Mouse (Mus musculus): Measurements from ENCODE around the gene Cpa5. TPM values are rescaled to one million over a fixed set of nuclear protein-coding genes. Genes with fewer than 3 reads are reported as not detected.

Cpa5 gene
- polyA plus RNA-seq, 1 experiment from 2014 or later = 0.55 TPM

GRCm38 (mm10) chr6:30673764-30674561, 63.2 kb downstream of the Cpa5 start:
- Histone ChIP-seq H3K4me3 (ENCODE audit: low read depth, low read length) (no peak overlapping the region), H3K36me3 (ENCODE audit: control insufficient read depth, insufficient read depth, low read length) (no peaks in the 10 kb centered on the region), H3K27ac (replicated peaks; ENCODE audit: low read depth, low read length) (peak overlapping the region; percentile 99), H3K4me2 (ENCODE audit: low read depth, severe bottlenecking) (peak overlapping the region; percentile 24; the same call in 1 of the 2 replicates), H3K9ac (ENCODE audit: low read length) (peak overlapping the region; percentile 55), H3K4me1 (ENCODE audit: control insufficient read depth, insufficient read depth, low read length) (peaks cover 51% of the 10 kb centered on the region), H3K27me3 (ENCODE audit: control insufficient read depth, insufficient read depth, low read length) (no peaks in the 10 kb centered on the region), H3K9me3 (ENCODE audit: control insufficient read depth, low read length) (no peaks in the 10 kb centered on the region)
- ATAC-seq (ENCODE audit: insufficient number of reproducible peaks, low FRiP score, low TSS enrichment, low read depth) (no peak), DNase-seq (ENCODE audit: low spot score) (peak; percentile 54)
- WGBS = 17% methylated on average over 14 of the region's 14 CpGs

- DNase-seq (ENCODE audit: low spot score) = no peak
- H3K4me1 ChIP-seq (ENCODE audit: control insufficient read depth, insufficient read depth, low read length) = peaks cover 47% of the 10 kb centered on the region
- H3K36me3 ChIP-seq (ENCODE audit: control insufficient read depth, insufficient read depth, low read length) = no peaks in the 10 kb centered on the region
- H3K4me3 ChIP-seq (ENCODE audit: low read depth, low read length) = no peak overlapping the region
- no peaks in the 10 kb centered on the region for H3K27me3 ChIP-seq (ENCODE audit: control insufficient read depth, insufficient read depth, low read length)
- peak overlapping the region; percentile 99 for H3K27ac ChIP-seq (replicated peaks; ENCODE audit: low read depth, low read length)
- peak overlapping the region; percentile 71 for H3K9ac ChIP-seq (ENCODE audit: low read length)
- H3K4me2 ChIP-seq (ENCODE audit: low read depth, severe bottlenecking) = peak overlapping the region; percentile 34; the same call in 1 of the 2 replicates
- no peaks in the 10 kb centered on the region for H3K9me3 ChIP-seq (ENCODE audit: control insufficient read depth, low read length)
- peak; percentile 24; the same call in 1 of the 2 replicates for ATAC-seq (ENCODE audit: insufficient number of reproducible peaks, low FRiP score, low TSS enrichment, low read depth)
- WGBS = 48% methylated on average over 9 of the region's 9 CpGs
Measured at GRCm38 (mm10) chr6:30674714-30675280, 64.0 kb downstream of the Cpa5 start.

- DNase-seq (ENCODE audit: low spot score) = peak; percentile 62
- Histone ChIP-seq H3K4me2 (ENCODE audit: low read depth, severe bottlenecking) (peak overlapping the region; percentile 34; the same call in 1 of the 2 replicates), H3K27me3 (ENCODE audit: control insufficient read depth, insufficient read depth, low read length) (no peaks in the 10 kb centered on the region), H3K36me3 (ENCODE audit: control insufficient read depth, insufficient read depth, low read length) (no peaks in the 10 kb centered on the region), H3K9me3 (ENCODE audit: control insufficient read depth, low read length) (no peaks in the 10 kb centered on the region), H3K27ac (replicated peaks; ENCODE audit: low read depth, low read length) (peak overlapping the region; percentile 99), H3K4me1 (ENCODE audit: control insufficient read depth, insufficient read depth, low read length) (peaks cover 46% of the 10 kb centered on the region), H3K9ac (ENCODE audit: low read length) (peak overlapping the region; percentile 71), H3K4me3 (ENCODE audit: low read depth, low read length) (no peak overlapping the region)
- ATAC-seq (ENCODE audit: insufficient number of reproducible peaks, low FRiP score, low TSS enrichment, low read depth) = peak; percentile 37; the same call in 1 of the 2 replicates
- WGBS = 18% methylated on average over 11 of the region's 11 CpGs
Measured at GRCm38 (mm10) chr6:30675281-30675771, 64.5 kb downstream of the Cpa5 start.

GRCm38 (mm10) chr6:30676506-30676905, 65.7 kb downstream of the Cpa5 start:
- DNase-seq (ENCODE audit: low spot score) = no peak
- H3K27ac ChIP-seq (replicated peaks; ENCODE audit: low read depth, low read length) = 0 out of 2 replicates have a peak overlapping the region, but pooled peaks have one; percentile 99
- H3K4me2 ChIP-seq (ENCODE audit: low read depth, severe bottlenecking) = no peak overlapping the region
- WGBS = 82% methylated on average over 6 of the region's 6 CpGs
- no peak for ATAC-seq (ENCODE audit: insufficient number of reproducible peaks, low FRiP score, low TSS enrichment, low read depth)
- H3K9ac ChIP-seq (ENCODE audit: low read length) = no peak overlapping the region
- no peak overlapping the region for H3K4me3 ChIP-seq (ENCODE audit: low read depth, low read length)
- H3K4me1 ChIP-seq (ENCODE audit: control insufficient read depth, insufficient read depth, low read length) = peaks cover 53% of the 10 kb centered on the region
- no peaks in the 10 kb centered on the region for H3K27me3 ChIP-seq (ENCODE audit: control insufficient read depth, insufficient read depth, low read length)
- H3K36me3 ChIP-seq (ENCODE audit: control insufficient read depth, insufficient read depth, low read length) = no peaks in the 10 kb centered on the region
- H3K9me3 ChIP-seq (ENCODE audit: control insufficient read depth, low read length) = no peaks in the 10 kb centered on the region

GRCm38 (mm10) chr6:30677591-30677990, 66.8 kb downstream of the Cpa5 start:
- Histone ChIP-seq H3K9me3 (ENCODE audit: control insufficient read depth, low read length) (no peaks in the 10 kb centered on the region), H3K4me1 (ENCODE audit: control insufficient read depth, insufficient read depth, low read length) (peaks cover 59% of the 10 kb centered on the region), H3K36me3 (ENCODE audit: control insufficient read depth, insufficient read depth, low read length) (no peaks in the 10 kb centered on the region), H3K4me2 (ENCODE audit: low read depth, severe bottlenecking) (no peak overlapping the region), H3K27ac (replicated peaks; ENCODE audit: low read depth, low read length) (peak overlapping the region; percentile 38; the same call in 1 of the 2 replicates), H3K4me3 (ENCODE audit: low read depth, low read length) (no peak overlapping the region), H3K9ac (ENCODE audit: low read length) (no peak overlapping the region), H3K27me3 (ENCODE audit: control insufficient read depth, insufficient read depth, low read length) (no peaks in the 10 kb centered on the region)
- DNase-seq (ENCODE audit: low spot score) (no peak), ATAC-seq (ENCODE audit: insufficient number of reproducible peaks, low FRiP score, low TSS enrichment, low read depth) (no peak)
- WGBS = 77% methylated on average over 9 of the region's 9 CpGs

- DNase-seq (ENCODE audit: low spot score) (no peak), ATAC-seq (ENCODE audit: insufficient number of reproducible peaks, low FRiP score, low TSS enrichment, low read depth) (no peak)
- Histone ChIP-seq H3K27me3 (ENCODE audit: control insufficient read depth, insufficient read depth, low read length) (no peaks in the 10 kb centered on the region), H3K4me1 (ENCODE audit: control insufficient read depth, insufficient read depth, low read length) (peaks cover 59% of the 10 kb centered on the region), H3K9me3 (ENCODE audit: control insufficient read depth, low read length) (no peaks in the 10 kb centered on the region), H3K27ac (replicated peaks; ENCODE audit: low read depth, low read length) (0 out of 2 replicates have a peak overlapping the region, but pooled peaks have one; percentile 22), H3K36me3 (ENCODE audit: control insufficient read depth, insufficient read depth, low read length) (no peaks in the 10 kb centered on the region), H3K9ac (ENCODE audit: low read length) (no peak overlapping the region), H3K4me3 (ENCODE audit: low read depth, low read length) (no peak overlapping the region), H3K4me2 (ENCODE audit: low read depth, severe bottlenecking) (no peak overlapping the region)
- WGBS = 85% methylated on average over 6 of the region's 6 CpGs
Measured at GRCm38 (mm10) chr6:30678482-30678881, 67.7 kb downstream of the Cpa5 start.

GRCm38 (mm10) chr6:30679567-30679966, 68.8 kb downstream of the Cpa5 start:
- Histone ChIP-seq H3K9ac (ENCODE audit: low read length) (no peak overlapping the region; the same call in 1 of the 2 replicates), H3K9me3 (ENCODE audit: control insufficient read depth, low read length) (no peaks in the 10 kb centered on the region), H3K27me3 (ENCODE audit: control insufficient read depth, insufficient read depth, low read length) (no peaks in the 10 kb centered on the region), H3K4me2 (ENCODE audit: low read depth, severe bottlenecking) (no peak overlapping the region), H3K4me1 (ENCODE audit: control insufficient read depth, insufficient read depth, low read length) (peaks cover 50% of the 10 kb centered on the region), H3K27ac (replicated peaks; ENCODE audit: low read depth, low read length) (peak overlapping the region; percentile 43), H3K4me3 (ENCODE audit: low read depth, low read length) (no peak overlapping the region), H3K36me3 (ENCODE audit: control insufficient read depth, insufficient read depth, low read length) (no peaks in the 10 kb centered on the region)
- DNase-seq (ENCODE audit: low spot score) = no peak
- WGBS = 62% methylated on average over 5 of the region's 5 CpGs
- no peak for ATAC-seq (ENCODE audit: insufficient number of reproducible peaks, low FRiP score, low TSS enrichment, low read depth)

GRCm38 (mm10) chr6:30680442-30680841, 69.6 kb downstream of the Cpa5 start:
- peaks cover 42% of the 10 kb centered on the region for H3K4me1 ChIP-seq (ENCODE audit: control insufficient read depth, insufficient read depth, low read length)
- H3K4me2 ChIP-seq (ENCODE audit: low read depth, severe bottlenecking) = no peak overlapping the region
- H3K27me3 ChIP-seq (ENCODE audit: control insufficient read depth, insufficient read depth, low read length) = no peaks in the 10 kb centered on the region
- 52% methylated on average over 7 of the region's 7 CpGs for WGBS
- peak overlapping the region; percentile 70 for H3K27ac ChIP-seq (replicated peaks; ENCODE audit: low read depth, low read length)
- no peaks in the 10 kb centered on the region for H3K9me3 ChIP-seq (ENCODE audit: control insufficient read depth, low read length)
- H3K4me3 ChIP-seq (ENCODE audit: low read depth, low read length) = no peak overlapping the region
- ATAC-seq (ENCODE audit: insufficient number of reproducible peaks, low FRiP score, low TSS enrichment, low read depth) (no peak), DNase-seq (ENCODE audit: low spot score) (no peak)
- H3K36me3 ChIP-seq (ENCODE audit: control insufficient read depth, insufficient read depth, low read length) = no peaks in the 10 kb centered on the region
- H3K9ac ChIP-seq (ENCODE audit: low read length) = peak overlapping the region; percentile 22
